Mouse (Mus musculus) heart, adult 2 months (tissue): ENCODE measurements around the gene Fzr1. TPM values are rescaled to one million over a fixed set of nuclear protein-coding genes. Genes with fewer than 3 reads are reported as not detected.

Experiments
- DNase-seq, 2 experiments: peaks; one replicate each; pipeline ENCODE4 v3.0.0; 2021
- H3K27ac ChIP-seq: fragments of 200-600 bp; 2 replicates; pipeline ENCODE4 v1.8.1; 2022
- H3K27me3 ChIP-seq: fragments of 200-500 bp; 2 replicates; pipeline ENCODE4 v1.6.1; 2012; ENCODE audit warnings: mild to moderate bottlenecking, low read length, inconsistent platforms, mixed read lengths; ENCODE audit not compliant: control insufficient read depth, insufficient read depth
- H3K36me3 ChIP-seq: fragments of 200-500 bp; 2 replicates; pipeline ENCODE4 v1.6.1; 2012; ENCODE audit warnings: low read length, inconsistent platforms; ENCODE audit not compliant: control insufficient read depth, insufficient read depth
- H3K4me1 ChIP-seq: fragments of 200-500 bp; 2 replicates; pipeline ENCODE4 v1.6.1; 2011; ENCODE audit warnings: low read length; ENCODE audit not compliant: control insufficient read depth, insufficient read depth
- H3K4me3 ChIP-seq: fragments of 200-600 bp; 2 replicates; pipeline ENCODE4 v1.8.1; 2022
- H3K79me2 ChIP-seq: fragments of 200-500 bp; replicated peaks from 2 replicates; pipeline ENCODE4 v1.6.1; 2012; ENCODE audit warnings: mild to moderate bottlenecking, inconsistent platforms, low read length, moderate library complexity, mixed read lengths; ENCODE audit not compliant: control insufficient read depth, insufficient read depth
- H3K9ac ChIP-seq: fragments of 200-500 bp; 2 replicates; pipeline ENCODE4 v1.6.1; 2012; ENCODE audit warnings: low read depth, mild to moderate bottlenecking, control low read depth, inconsistent platforms, low read length, mixed read lengths
- CTCF ChIP-seq: fragments of 200-600 bp; IDR thresholded peaks from 2 replicates; pipeline ENCODE4 v1.8.1; 2022; ENCODE audit warnings: antibody characterized with exemption, mild to moderate bottlenecking, moderate library complexity
- EP300 ChIP-seq: fragments of 200-500 bp; IDR thresholded peaks from 2 replicates; pipeline ENCODE4 v1.6.1; 2011; ENCODE audit warnings: low read depth, low read length, control low read depth; ENCODE audit not compliant: insufficient read depth
- POLR2A ChIP-seq: fragments of 200-500 bp; IDR thresholded peaks from 2 replicates; pipeline ENCODE4 v1.6.1; 2011; ENCODE audit warnings: mild to moderate bottlenecking, low read depth, low read length, control low read depth; ENCODE audit not compliant: insufficient read depth
- WGBS: fragments of 180-500 bp; shearing (Covaris S2); methylation state at CpG from one replicate; pipeline ENCODE4 v1.1.7; 2018; 5-methylcytosine and 5-hydroxymethylcytosine counted together
- intact Hi-C: fragments of 180-260 bp; cut with DNase I; formaldehyde crosslinking; loops from one replicate; pipeline ENCODE4 v1.15.1; 2025
- polyA plus RNA-seq: library from polyadenylated mRNA; depleted of rRNA; stranded (reverse); fragments of >200 nt; gene quantifications from 2 replicates; pipeline ENCODE4 v1.2.3, GENCODE M21; 2012
- total RNA-seq, 2 experiments: library from RNA; stranded (reverse); gene quantifications; 2 replicates each; pipeline ENCODE4 v1.2.3; 2021

Gene Fzr1
- total and polyA plus RNA-seq, 3 experiments: 29.9 to 49.3 (median 31.5) TPM

GRCm38 (mm10) chr10:81340551-81341332, 37.6 kb downstream of the Fzr1 start:
- Histone ChIP-seq H3K27ac (no peak overlapping the region), H3K4me1 (peaks cover 7% of the 10 kb centered on the region), H3K4me3 (no peak overlapping the region), H3K36me3 (no peaks in the 10 kb centered on the region), H3K9ac (no peak overlapping the region), H3K27me3 (0 out of 2 replicates have a peak, but pooled peaks cover 2% of the 10 kb centered on the region), H3K79me2 (no peaks in the 10 kb centered on the region; the same call in 1 of the 2 replicates)
- 59% methylated on average over 17 of the region's 17 CpGs for WGBS
- TF ChIP-seq POLR2A (no peak), EP300 (no peak), CTCF (no peak)
- intact Hi-C loops: loop anchor here (1.0 kb wide), 1 partner anchor 20 kb away; no protein-coding TSS in a partner anchor
- DNase-seq: no peak

GRCm38 (mm10) chr10:81336558-81336957, 41.8 kb downstream of the Fzr1 start:
- H3K9ac ChIP-seq: no peak overlapping the region
- no peak for DNase-seq
- no peak overlapping the region for H3K27ac ChIP-seq
- no peaks in the 10 kb centered on the region for H3K79me2 ChIP-seq
- 90% methylated on average over 4 of the region's 4 CpGs for WGBS
- intact Hi-C loops: no loop called here
- no peaks in the 10 kb centered on the region for H3K27me3 ChIP-seq
- H3K36me3 ChIP-seq: no peaks in the 10 kb centered on the region
- peaks cover 3% of the 10 kb centered on the region for H3K4me1 ChIP-seq
- no peak overlapping the region for H3K4me3 ChIP-seq
- TF ChIP-seq POLR2A (no peak), CTCF (no peak), EP300 (no peak)

DNA sequence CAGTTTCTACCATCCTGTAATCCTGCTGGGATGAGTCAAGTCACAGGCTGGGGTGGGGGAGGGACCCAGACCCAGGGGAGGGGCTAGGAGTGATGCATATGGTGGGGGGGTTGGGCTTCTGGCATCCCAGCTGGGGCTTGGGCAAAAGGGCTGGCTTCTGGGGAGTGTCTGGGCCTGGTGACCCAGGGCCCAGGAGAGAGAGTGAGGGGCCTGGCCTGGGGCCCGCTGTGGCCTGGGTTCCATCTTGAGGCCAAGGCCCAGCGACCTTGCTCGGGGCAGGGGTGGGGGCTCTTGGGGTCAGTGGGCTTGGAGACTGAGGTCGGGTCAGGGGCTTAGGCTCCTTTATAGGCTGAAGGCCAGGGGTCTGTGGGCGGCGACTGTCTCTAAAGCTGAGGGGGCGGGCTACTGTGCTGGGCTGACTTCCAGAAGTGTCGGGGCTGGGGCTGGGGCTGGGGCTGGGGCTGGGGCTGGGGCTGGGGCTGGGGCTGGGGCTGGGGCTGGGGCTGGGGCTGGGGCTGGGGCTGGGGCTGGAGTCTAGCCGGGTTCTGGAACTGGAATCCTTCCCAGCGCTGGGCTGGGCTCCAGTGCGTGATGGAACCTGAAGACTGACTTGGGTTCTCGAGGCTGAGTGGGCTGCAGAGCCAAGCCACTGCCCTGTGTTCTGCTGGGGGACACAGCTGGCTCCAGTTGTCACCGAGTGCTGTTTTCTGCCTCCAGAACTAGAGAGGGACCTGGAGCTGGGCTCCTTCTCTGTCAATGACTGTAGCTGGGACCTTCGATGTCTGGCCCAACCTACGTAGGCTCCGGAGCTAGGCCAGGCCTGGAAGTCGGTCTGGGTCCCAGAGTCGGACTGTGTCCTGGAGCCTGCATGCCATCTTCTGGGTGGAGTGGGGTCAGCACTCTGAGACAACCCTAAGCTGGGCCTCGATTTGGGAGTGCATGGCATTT, 42.6 kb downstream of the Fzr1 start:
- H3K79me2 ChIP-seq: no peaks in the 10 kb centered on the region
- no peak overlapping the region; the same call in 1 of the 2 replicates for H3K27ac ChIP-seq
- DNase-seq: no peak
- H3K4me3 ChIP-seq: no peak overlapping the region
- H3K4me1 ChIP-seq: peaks cover 3% of the 10 kb centered on the region
- no peaks in the 10 kb centered on the region for H3K27me3 ChIP-seq
- 54% methylated on average over 18 of the region's 19 CpGs for WGBS
- no peak overlapping the region for H3K9ac ChIP-seq
- H3K36me3 ChIP-seq: no peaks in the 10 kb centered on the region
- intact Hi-C loops: no loop called here
- no peak for TF ChIP-seq POLR2A
- peak; percentile 3; the same call in 1 of the 2 replicates for TF ChIP-seq CTCF
- TF ChIP-seq EP300: no peak

DNA sequence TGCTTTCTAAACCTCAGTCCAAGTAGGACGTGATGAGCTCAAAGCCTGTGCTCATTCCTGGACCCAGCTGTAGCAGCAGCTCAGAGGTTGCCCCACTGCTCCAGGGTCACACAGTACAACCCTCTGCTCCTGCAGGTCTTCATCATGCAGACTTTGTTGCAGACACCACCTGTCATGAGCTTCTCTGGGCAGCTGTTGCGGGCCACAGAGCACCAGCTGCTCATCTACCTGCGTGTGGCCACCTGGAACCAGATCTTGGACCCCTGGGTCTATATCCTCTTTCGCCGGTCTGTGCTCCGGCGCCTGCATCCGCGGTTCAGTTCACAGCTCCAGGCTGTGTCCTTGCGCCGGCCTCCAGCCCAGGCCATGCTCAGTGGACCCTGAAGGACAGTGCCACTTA, 44.0 kb downstream of the Fzr1 start:
- H3K4me3 ChIP-seq: no peak overlapping the region
- 86% methylated on average over 11 of the region's 11 CpGs for WGBS
- peaks cover 12% of the 10 kb centered on the region for H3K4me1 ChIP-seq
- no peaks in the 10 kb centered on the region for H3K27me3 ChIP-seq
- H3K9ac ChIP-seq: no peak overlapping the region
- H3K79me2 ChIP-seq: no peaks in the 10 kb centered on the region
- H3K27ac ChIP-seq: no peak overlapping the region
- TF ChIP-seq POLR2A (0 out of 2 replicates have a peak, but pooled peaks have one; percentile 9), CTCF (no peak), EP300 (no peak)
- intact Hi-C loops: no loop called here
- H3K36me3 ChIP-seq: no peaks in the 10 kb centered on the region
- DNase-seq: no peak

DNA sequence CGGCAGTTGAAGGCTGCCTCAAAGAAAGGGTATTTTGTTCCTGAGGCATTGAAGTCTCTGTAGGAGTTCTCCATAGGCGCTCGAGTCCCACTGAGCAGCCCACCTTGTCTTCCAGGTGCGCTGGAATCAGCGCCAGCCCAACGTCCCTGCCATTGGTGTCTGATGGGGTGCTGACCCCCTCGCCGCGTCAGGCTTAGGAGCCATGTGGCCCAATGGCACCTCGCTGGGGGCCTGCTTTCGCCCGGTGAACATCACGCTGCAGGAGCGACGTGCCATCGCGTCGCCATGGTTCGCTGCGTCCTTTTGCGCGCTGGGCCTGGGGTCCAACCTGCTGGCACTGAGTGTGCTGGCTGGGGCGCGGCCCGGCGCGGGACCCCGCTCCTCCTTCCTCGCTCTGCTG, 46.0 kb downstream of the Fzr1 start:
- TF ChIP-seq EP300 (no peak), POLR2A (no peak), CTCF (no peak)
- WGBS: 64% methylated on average over 29 of the region's 29 CpGs
- Histone ChIP-seq H3K9ac (0 out of 2 replicates have a peak overlapping the region, but pooled peaks have one; percentile 33), H3K27ac (no peak overlapping the region), H3K27me3 (no peaks in the 10 kb centered on the region), H3K79me2 (no peaks in the 10 kb centered on the region), H3K36me3 (no peaks in the 10 kb centered on the region), H3K4me1 (peaks cover 26% of the 10 kb centered on the region), H3K4me3 (no peak overlapping the region)
- DNase-seq: no peak
- intact Hi-C loops: no loop called here
